Mouse (Mus musculus) layer of hippocampus, postnatal 10 days (tissue): ENCODE results near the gene Alg11. TPM values are rescaled to one million over a fixed set of nuclear protein-coding genes. Genes with fewer than 3 reads are reported as not detected.

Source experiments
- DNase-seq, 2 experiments: peaks; one replicate each; pipeline ENCODE4 v3.0.0; 2021; ENCODE audit warnings: low spot score in 2 of 2
- total RNA-seq, 2 experiments: library from RNA; stranded (reverse); gene quantifications; 2 replicates each; pipeline ENCODE4 v1.2.3; 2021

The Alg11 gene
- total RNA-seq, 2 experiments from 2014 or later: 26.7 to 33.2 TPM

- no peak for DNase-seq
Observed at GRCm38 (mm10) chr8:22059821-22060445, 588 bp upstream of the Alg11 start, which contains the start of gene Atp7b. Gene Atp7b, minus strand, starts transcription at chr8:22060305.

- no peak for DNase-seq
Observed at GRCm38 (mm10) chr8:22061126-22061525, 605 bp downstream of the Alg11 start.

GRCm38 (mm10) chr8:22079313-22080007, 18.9 kb downstream of the Alg11 start:
- no peak for DNase-seq

GRCm38 (mm10) chr8:22089226-22089625, 28.7 kb downstream of the Alg11 start:
- DNase-seq: no peak

GRCm38 (mm10) chr8:22091568-22091967, 31.0 kb downstream of the Alg11 start:
- DNase-seq: no peak

- DNase-seq: no peak
Observed at GRCm38 (mm10) chr8:22107020-22107419, 46.5 kb downstream of the Alg11 start.

Other genes with a start within 250 kb of the Alg11 start
- gene Defb50, start 237.2 kb upstream of the Alg11 start, total RNA-seq: not detected
- gene Defb2, start 220.8 kb upstream of the Alg11 start, total RNA-seq: not detected
- gene Defb10, start 201.8 kb upstream of the Alg11 start, total RNA-seq: not detected
- gene Defb9, start 175.3 kb upstream of the Alg11 start, total RNA-seq: not detected
- 1 to 10 TPM in 1 of 2 experiments, not detected in 1; 2.0 TPM for gene Defb11, start 154.3 kb upstream of the Alg11 start, total RNA-seq
- gene Defb15, start 128.0 kb upstream of the Alg11 start, total RNA-seq: not detected
- gene Defb35, start 122.4 kb upstream of the Alg11 start, total RNA-seq: not detected
- not detected for gene Defb13, start 114.0 kb upstream of the Alg11 start, total RNA-seq
- gene Fam90a1a, start 102.0 kb upstream of the Alg11 start, total RNA-seq: not detected
- not detected for gene Ccdc70, start 90.9 kb upstream of the Alg11 start, total RNA-seq
- gene Atp7b, start 416 bp upstream of the Alg11 start, total RNA-seq: 1 to 10 TPM; 3.7 to 4.2 TPM
- gene Nek5, start 64.3 kb downstream of the Alg11 start, total RNA-seq: under 1 TPM; 0.62 to 0.91 TPM
- gene Nek3, start 105.7 kb downstream of the Alg11 start, total RNA-seq: 1 to 10 TPM; 3.0 TPM
- 1 to 10 TPM; 4.8 to 5.8 TPM for gene Ckap2, start 125.1 kb downstream of the Alg11 start, total RNA-seq
- gene Vps36, start 132.1 kb downstream of the Alg11 start, total RNA-seq: 10 to 100 TPM; 36.1 to 36.8 TPM
- 1 to 10 TPM; 7.0 to 7.7 TPM for gene Thsd1, start 166.6 kb downstream of the Alg11 start, total RNA-seq
- not detected for gene Tpte, start 222.7 kb downstream of the Alg11 start, total RNA-seq